Mouse (Mus musculus): ENCODE measurements around the gene Ciita. TPM values are rescaled to one million over a fixed set of nuclear protein-coding genes. Genes with fewer than 3 reads are reported as not detected.

Ciita gene
- polyA plus RNA-seq, 1 experiment from 2014 or later, result 0.83 TPM

GRCm38 (mm10) chr16:10501865-10502264 is 22.0 kb downstream of the Ciita start:
- Histone ChIP-seq H3K9me3 (no peaks in the 10 kb centered on the region), H3K4me1 (replicated peaks) (no peaks in the 10 kb centered on the region), H3K27ac (no peak overlapping the region), H3K4me3 (no peak overlapping the region), H3K9ac (no peak overlapping the region), H3K4me2 (no peak overlapping the region), H3K27me3 (0 out of 2 replicates have a peak, but pooled peaks cover 3% of the 10 kb centered on the region), H3K36me3 (no peaks in the 10 kb centered on the region)
- WGBS, result 14% methylated on average over 8 of the region's 8 CpGs
- ATAC-seq (ENCODE audit: low FRiP score), result no peak

DNA sequence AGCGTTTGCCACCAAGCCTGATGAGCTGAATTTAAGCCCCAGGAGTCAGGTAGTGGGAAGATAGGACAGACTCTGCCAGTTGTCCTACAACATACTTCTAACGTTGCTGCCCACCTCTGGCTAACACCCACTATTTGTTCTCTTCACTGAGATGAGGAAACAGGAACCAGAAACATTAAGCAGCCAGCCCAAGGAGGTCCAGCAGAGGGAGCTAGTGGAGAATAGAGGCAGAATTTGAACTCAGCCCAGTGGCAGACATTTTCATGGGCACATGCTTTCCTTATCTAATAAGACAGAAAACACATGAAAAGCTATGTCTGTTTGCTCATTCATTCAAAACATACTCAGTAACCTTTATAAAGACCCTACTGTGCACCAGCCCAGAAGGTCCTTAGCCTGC is 23.2 kb downstream of the Ciita start:
- H3K27me3 ChIP-seq, result 0 out of 2 replicates have a peak, but pooled peaks cover 3% of the 10 kb centered on the region
- H3K9me3 ChIP-seq, result no peaks in the 10 kb centered on the region
- H3K27ac ChIP-seq, result no peak overlapping the region
- no peak overlapping the region for H3K4me2 ChIP-seq
- no peak overlapping the region for H3K4me3 ChIP-seq
- no peak for ATAC-seq (ENCODE audit: low FRiP score)
- H3K4me1 ChIP-seq (replicated peaks), result no peaks in the 10 kb centered on the region
- H3K9ac ChIP-seq, result no peak overlapping the region
- WGBS, result 81% methylated on average over 2 of the region's 2 CpGs
- no peaks in the 10 kb centered on the region for H3K36me3 ChIP-seq

GRCm38 (mm10) chr16:10507445-10507844 is 27.6 kb downstream of the Ciita start:
- H3K9me3 ChIP-seq, result no peaks in the 10 kb centered on the region
- H3K4me1 ChIP-seq (replicated peaks), result no peaks in the 10 kb centered on the region
- WGBS, result 59% methylated on average over 4 of the region's 4 CpGs
- H3K27me3 ChIP-seq, result peaks cover 4% of the 10 kb centered on the region; the same call in 1 of the 2 replicates
- H3K36me3 ChIP-seq, result no peaks in the 10 kb centered on the region
- ATAC-seq (ENCODE audit: low FRiP score), result no peak
- H3K4me3 ChIP-seq, result no peak overlapping the region
- H3K4me2 ChIP-seq, result no peak overlapping the region
- peak overlapping the region; percentile 19; the same call in 1 of the 2 replicates for H3K9ac ChIP-seq
- no peak overlapping the region for H3K27ac ChIP-seq

GRCm38 (mm10) chr16:10508691-10509090 is 28.8 kb downstream of the Ciita start:
- ATAC-seq (ENCODE audit: low FRiP score), result no peak
- Histone ChIP-seq H3K4me1 (replicated peaks) (no peaks in the 10 kb centered on the region), H3K9ac (no peak overlapping the region), H3K4me3 (no peak overlapping the region), H3K27me3 (peaks cover 4% of the 10 kb centered on the region; the same call in 1 of the 2 replicates), H3K27ac (no peak overlapping the region), H3K4me2 (no peak overlapping the region), H3K36me3 (no peaks in the 10 kb centered on the region), H3K9me3 (no peaks in the 10 kb centered on the region)
- WGBS, result 81% methylated on average over 6 of the region's 6 CpGs

DNA sequence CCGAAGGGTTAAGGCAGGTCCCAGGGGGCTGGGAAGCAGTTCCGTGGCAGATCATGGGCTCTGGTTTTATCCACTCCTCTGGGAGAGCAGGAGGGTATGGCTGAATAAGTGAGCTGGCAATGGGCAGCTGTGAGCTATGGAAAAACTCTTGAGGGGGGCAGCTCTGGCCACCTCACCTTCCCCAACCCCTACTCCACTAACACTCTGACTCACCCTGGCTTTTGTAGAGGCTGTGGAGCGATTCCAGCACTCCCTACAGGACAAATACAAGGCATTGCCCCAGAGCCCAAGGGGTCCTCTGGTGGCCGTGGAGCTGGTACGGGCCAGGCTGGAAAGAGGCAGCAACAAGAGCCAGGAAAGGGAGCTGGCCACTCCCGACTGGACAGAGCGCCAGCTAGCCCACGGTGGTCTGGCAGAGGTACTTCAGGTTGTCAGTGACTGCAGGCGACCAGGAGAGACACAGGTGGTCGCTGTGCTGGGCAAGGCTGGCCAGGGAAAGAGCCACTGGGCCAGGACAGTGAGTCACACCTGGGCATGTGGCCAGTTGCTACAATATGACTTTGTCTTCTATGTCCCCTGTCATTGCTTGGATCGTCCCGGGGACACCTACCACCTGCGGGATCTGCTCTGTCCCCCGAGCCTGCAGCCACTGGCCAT is 30.7 kb downstream of the Ciita start:
- Histone ChIP-seq H3K4me3 (no peak overlapping the region), H3K36me3 (no peaks in the 10 kb centered on the region), H3K4me1 (replicated peaks) (no peaks in the 10 kb centered on the region), H3K9me3 (no peaks in the 10 kb centered on the region), H3K9ac (peak overlapping the region; percentile 13; the same call in 1 of the 2 replicates), H3K4me2 (no peak overlapping the region), H3K27me3 (peaks cover 4% of the 10 kb centered on the region; the same call in 1 of the 2 replicates), H3K27ac (no peak overlapping the region)
- 64% methylated on average over 14 of the region's 14 CpGs for WGBS
- ATAC-seq (ENCODE audit: low FRiP score), result no peak

DNA sequence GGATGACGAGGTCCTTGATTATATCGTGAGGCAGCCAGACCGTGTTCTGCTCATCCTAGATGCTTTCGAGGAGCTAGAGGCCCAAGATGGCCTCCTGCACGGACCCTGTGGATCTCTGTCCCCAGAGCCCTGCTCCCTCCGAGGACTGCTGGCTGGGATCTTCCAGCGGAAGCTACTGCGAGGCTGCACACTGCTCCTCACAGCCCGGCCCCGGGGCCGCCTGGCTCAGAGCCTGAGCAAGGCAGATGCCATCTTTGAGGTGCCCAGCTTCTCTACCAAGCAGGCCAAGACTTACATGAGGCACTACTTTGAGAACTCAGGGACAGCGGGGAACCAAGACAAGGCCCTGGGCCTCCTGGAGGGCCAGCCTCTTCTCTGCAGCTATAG is 31.3 kb downstream of the Ciita start:
- no peak for ATAC-seq (ENCODE audit: low FRiP score)
- Histone ChIP-seq H3K4me1 (replicated peaks) (no peaks in the 10 kb centered on the region), H3K9me3 (no peaks in the 10 kb centered on the region), H3K27ac (no peak overlapping the region), H3K27me3 (peaks cover 4% of the 10 kb centered on the region; the same call in 1 of the 2 replicates), H3K9ac (peak overlapping the region; percentile 13; the same call in 1 of the 2 replicates), H3K4me3 (no peak overlapping the region), H3K36me3 (no peaks in the 10 kb centered on the region), H3K4me2 (no peak overlapping the region)
- WGBS, result 87% methylated on average over 12 of the region's 12 CpGs

- H3K27ac ChIP-seq, result no peak overlapping the region
- H3K9ac ChIP-seq, result no peak overlapping the region
- ATAC-seq (ENCODE audit: low FRiP score), result no peak
- 93% methylated on average over 12 of the region's 12 CpGs for WGBS
- no peak overlapping the region for H3K4me3 ChIP-seq
- no peak overlapping the region for H3K4me2 ChIP-seq
- H3K36me3 ChIP-seq, result no peaks in the 10 kb centered on the region
- H3K4me1 ChIP-seq (replicated peaks), result no peaks in the 10 kb centered on the region
- no peaks in the 10 kb centered on the region for H3K27me3 ChIP-seq
- H3K9me3 ChIP-seq, result no peaks in the 10 kb centered on the region
These were observed 36.2 kb downstream of the Ciita start for GRCm38 (mm10) chr16:10515953-10516572.

GRCm38 (mm10) chr16:10518030-10518429 is 38.2 kb downstream of the Ciita start:
- H3K36me3 ChIP-seq, result no peaks in the 10 kb centered on the region
- 63% methylated on average over 5 of the region's 5 CpGs for WGBS
- H3K27me3 ChIP-seq, result no peaks in the 10 kb centered on the region
- no peak overlapping the region for H3K9ac ChIP-seq
- H3K4me2 ChIP-seq, result no peak overlapping the region
- no peaks in the 10 kb centered on the region for H3K9me3 ChIP-seq
- no peak overlapping the region for H3K4me3 ChIP-seq
- no peak for ATAC-seq (ENCODE audit: low FRiP score)
- no peak overlapping the region for H3K27ac ChIP-seq
- no peaks in the 10 kb centered on the region for H3K4me1 ChIP-seq (replicated peaks)

- Histone ChIP-seq H3K4me3 (no peak overlapping the region), H3K9me3 (no peaks in the 10 kb centered on the region), H3K9ac (no peak overlapping the region), H3K27me3 (no peaks in the 10 kb centered on the region), H3K4me2 (no peak overlapping the region), H3K36me3 (no peaks in the 10 kb centered on the region), H3K27ac (no peak overlapping the region), H3K4me1 (replicated peaks) (no peaks in the 10 kb centered on the region)
- peak; percentile 70; the same call in 1 of the 2 replicates for ATAC-seq (ENCODE audit: low FRiP score)
- 54% methylated on average over 2 of the region's 2 CpGs for WGBS
These were observed 41.2 kb downstream of the Ciita start for GRCm38 (mm10) chr16:10520908-10521614.

GRCm38 (mm10) chr16:10522811-10523210 is 43.0 kb downstream of the Ciita start:
- no peaks in the 10 kb centered on the region for H3K4me1 ChIP-seq (replicated peaks)
- H3K27ac ChIP-seq, result no peak overlapping the region
- no peak overlapping the region for H3K4me2 ChIP-seq
- H3K4me3 ChIP-seq, result no peak overlapping the region
- 100% methylated on average over 1 of the region's 1 CpGs for WGBS
- H3K36me3 ChIP-seq, result no peaks in the 10 kb centered on the region; the same call in 1 of the 2 replicates
- ATAC-seq (ENCODE audit: low FRiP score), result no peak
- no peaks in the 10 kb centered on the region for H3K27me3 ChIP-seq
- no peak overlapping the region for H3K9ac ChIP-seq
- no peaks in the 10 kb centered on the region for H3K9me3 ChIP-seq

GRCm38 (mm10) chr16:10523650-10524049 is 43.8 kb downstream of the Ciita start:
- ATAC-seq (ENCODE audit: low FRiP score), result no peak

GRCm38 (mm10) chr16:10524866-10525609 is 45.2 kb downstream of the Ciita start:
- no peaks in the 10 kb centered on the region for H3K9me3 ChIP-seq
- no peak overlapping the region for H3K4me3 ChIP-seq
- 78% methylated on average over 4 of the region's 4 CpGs for WGBS
- no peaks in the 10 kb centered on the region for H3K27me3 ChIP-seq
- no peak overlapping the region for H3K27ac ChIP-seq
- H3K36me3 ChIP-seq, result peaks cover 13% of the 10 kb centered on the region
- H3K9ac ChIP-seq, result no peak overlapping the region
- H3K4me1 ChIP-seq (replicated peaks), result no peaks in the 10 kb centered on the region
- H3K4me2 ChIP-seq, result no peak overlapping the region
- ATAC-seq (ENCODE audit: low FRiP score), result no peak

More at GRCm38 (mm10) chr16:10523650-10524049, 43.8 kb downstream of the Ciita start:
- no peak overlapping the region for H3K4me3 ChIP-seq
- no peaks in the 10 kb centered on the region for H3K9me3 ChIP-seq
- 90% methylated on average over 8 of the region's 8 CpGs for WGBS
- no peaks in the 10 kb centered on the region; the same call in 1 of the 2 replicates for H3K36me3 ChIP-seq
- no peaks in the 10 kb centered on the region for H3K27me3 ChIP-seq
- no peaks in the 10 kb centered on the region for H3K4me1 ChIP-seq (replicated peaks)
- H3K27ac ChIP-seq, result no peak overlapping the region
- no peak overlapping the region for H3K9ac ChIP-seq
- no peak overlapping the region for H3K4me2 ChIP-seq

All from hindbrain, embryonic 13.5 days (tissue).